Mouse (Mus musculus): Measurements from ENCODE around the gene Ap1s3.

The Ap1s3 gene

GRCm38 (mm10) chr1:79671543-79672337, at the start of gene Ap1s3:
Gene Ap1s3 (minus strand): TSS chr1:79671972.
- in situ Hi-C loops (cut with MboI; ENCODE audit: low pct_unique_long_range_greater_than_20kb in 1 of 2, low sequenced_read_pairs in 2 of 2, unreplicated experiment in 1 of 2), result no loop called here

GRCm38 (mm10) chr1:79714152-79714923, 42.6 kb upstream of the Ap1s3 start:
- in situ Hi-C loops (cut with MboI; ENCODE audit: low pct_unique_long_range_greater_than_20kb in 1 of 2, low sequenced_read_pairs in 2 of 2, unreplicated experiment in 1 of 2), result no loop called here

GRCm38 (mm10) chr1:79713081-79713480, 41.3 kb upstream of the Ap1s3 start:
- in situ Hi-C loops (cut with MboI; ENCODE audit: low pct_unique_long_range_greater_than_20kb in 1 of 2, low sequenced_read_pairs in 2 of 2, unreplicated experiment in 1 of 2), result no loop called here

- in situ Hi-C loops (cut with MboI; ENCODE audit: low pct_unique_long_range_greater_than_20kb in 1 of 2, low sequenced_read_pairs in 2 of 2, unreplicated experiment in 1 of 2), result no loop called here
Measured at GRCm38 (mm10) chr1:79711147-79712126, 39.7 kb upstream of the Ap1s3 start.

- in situ Hi-C loops (cut with MboI; ENCODE audit: low pct_unique_long_range_greater_than_20kb in 1 of 2, low sequenced_read_pairs in 2 of 2, unreplicated experiment in 1 of 2), result no loop called here
Measured at GRCm38 (mm10) chr1:79710678-79711077, 38.9 kb upstream of the Ap1s3 start.

- in situ Hi-C loops (cut with MboI; ENCODE audit: low pct_unique_long_range_greater_than_20kb in 1 of 2, low sequenced_read_pairs in 2 of 2, unreplicated experiment in 1 of 2), result no loop called here
Measured at GRCm38 (mm10) chr1:79710216-79710615, 38.4 kb upstream of the Ap1s3 start.

- in situ Hi-C loops (cut with MboI; ENCODE audit: low pct_unique_long_range_greater_than_20kb in 1 of 2, low sequenced_read_pairs in 2 of 2, unreplicated experiment in 1 of 2), result no loop called here
Measured at GRCm38 (mm10) chr1:79707383-79707782, 35.6 kb upstream of the Ap1s3 start.

- in situ Hi-C loops (cut with MboI; ENCODE audit: low pct_unique_long_range_greater_than_20kb in 1 of 2, low sequenced_read_pairs in 2 of 2, unreplicated experiment in 1 of 2), result no loop called here
Measured at GRCm38 (mm10) chr1:79706707-79707106, 34.9 kb upstream of the Ap1s3 start.

- in situ Hi-C loops (cut with MboI; ENCODE audit: low pct_unique_long_range_greater_than_20kb in 1 of 2, low sequenced_read_pairs in 2 of 2, unreplicated experiment in 1 of 2), result no loop called here
Measured at GRCm38 (mm10) chr1:79704672-79705071, 32.9 kb upstream of the Ap1s3 start.

GRCm38 (mm10) chr1:79703520-79703919, 31.7 kb upstream of the Ap1s3 start:
- in situ Hi-C loops (cut with MboI; ENCODE audit: low pct_unique_long_range_greater_than_20kb in 1 of 2, low sequenced_read_pairs in 2 of 2, unreplicated experiment in 1 of 2), result no loop called here

GRCm38 (mm10) chr1:79698506-79698905, 26.7 kb upstream of the Ap1s3 start:
- in situ Hi-C loops (cut with MboI; ENCODE audit: low pct_unique_long_range_greater_than_20kb in 1 of 2, low sequenced_read_pairs in 2 of 2, unreplicated experiment in 1 of 2), result loop anchor here in 1 of 2 experiments (25.0 kb wide), 2 partner anchors 961 to 1161 kb away; no protein-coding TSS in a partner anchor

- in situ Hi-C loops (cut with MboI; ENCODE audit: low pct_unique_long_range_greater_than_20kb in 1 of 2, low sequenced_read_pairs in 2 of 2, unreplicated experiment in 1 of 2), result loop anchor here in 1 of 2 experiments (25.0 kb wide), 2 partner anchors 960 to 1160 kb away; no protein-coding TSS in a partner anchor
Measured at GRCm38 (mm10) chr1:79697382-79697781, 25.6 kb upstream of the Ap1s3 start.

GRCm38 (mm10) chr1:79696933-79697332, 25.2 kb upstream of the Ap1s3 start:
- in situ Hi-C loops (cut with MboI; ENCODE audit: low pct_unique_long_range_greater_than_20kb in 1 of 2, low sequenced_read_pairs in 2 of 2, unreplicated experiment in 1 of 2), result loop anchor here in 1 of 2 experiments (25.0 kb wide), 2 partner anchors 960 to 1160 kb away; no protein-coding TSS in a partner anchor

GRCm38 (mm10) chr1:79692482-79692881, 20.7 kb upstream of the Ap1s3 start:
- in situ Hi-C loops (cut with MboI; ENCODE audit: low pct_unique_long_range_greater_than_20kb in 1 of 2, low sequenced_read_pairs in 2 of 2, unreplicated experiment in 1 of 2), result loop anchor here in 1 of 2 experiments (25.0 kb wide), 2 partner anchors 955 to 1155 kb away; no protein-coding TSS in a partner anchor

- in situ Hi-C loops (cut with MboI; ENCODE audit: low pct_unique_long_range_greater_than_20kb in 1 of 2, low sequenced_read_pairs in 2 of 2, unreplicated experiment in 1 of 2), result loop anchor here in 1 of 2 experiments (25.0 kb wide), 2 partner anchors 950 to 1150 kb away; no protein-coding TSS in a partner anchor
Measured at GRCm38 (mm10) chr1:79687254-79687653, 15.5 kb upstream of the Ap1s3 start.

GRCm38 (mm10) chr1:79684027-79684426, 12.3 kb upstream of the Ap1s3 start:
- in situ Hi-C loops (cut with MboI; ENCODE audit: low pct_unique_long_range_greater_than_20kb in 1 of 2, low sequenced_read_pairs in 2 of 2, unreplicated experiment in 1 of 2), result loop anchor here in 1 of 2 experiments (25.0 kb wide), 2 partner anchors 947 to 1147 kb away; no protein-coding TSS in a partner anchor

- in situ Hi-C loops (cut with MboI; ENCODE audit: low pct_unique_long_range_greater_than_20kb in 1 of 2, low sequenced_read_pairs in 2 of 2, unreplicated experiment in 1 of 2), result loop anchor here in 1 of 2 experiments (25.0 kb wide), 2 partner anchors 946 to 1146 kb away; no protein-coding TSS in a partner anchor
Measured at GRCm38 (mm10) chr1:79682936-79683335, 11.2 kb upstream of the Ap1s3 start.

- in situ Hi-C loops (cut with MboI; ENCODE audit: low pct_unique_long_range_greater_than_20kb in 1 of 2, low sequenced_read_pairs in 2 of 2, unreplicated experiment in 1 of 2), result loop anchor here in 1 of 2 experiments (25.0 kb wide), 2 partner anchors 943 to 1143 kb away; no protein-coding TSS in a partner anchor
Measured at GRCm38 (mm10) chr1:79680777-79681176, 9.0 kb upstream of the Ap1s3 start.
